Mouse (Mus musculus): ENCODE measurements around the gene Cntnap5a. TPM values are rescaled to one million over a fixed set of nuclear protein-coding genes. Genes with fewer than 3 reads are reported as not detected.

Gene Cntnap5a
- polyA plus RNA-seq (2012; ENCODE audit: low replicate concordance), result not detected in 2 replicates

DNA sequence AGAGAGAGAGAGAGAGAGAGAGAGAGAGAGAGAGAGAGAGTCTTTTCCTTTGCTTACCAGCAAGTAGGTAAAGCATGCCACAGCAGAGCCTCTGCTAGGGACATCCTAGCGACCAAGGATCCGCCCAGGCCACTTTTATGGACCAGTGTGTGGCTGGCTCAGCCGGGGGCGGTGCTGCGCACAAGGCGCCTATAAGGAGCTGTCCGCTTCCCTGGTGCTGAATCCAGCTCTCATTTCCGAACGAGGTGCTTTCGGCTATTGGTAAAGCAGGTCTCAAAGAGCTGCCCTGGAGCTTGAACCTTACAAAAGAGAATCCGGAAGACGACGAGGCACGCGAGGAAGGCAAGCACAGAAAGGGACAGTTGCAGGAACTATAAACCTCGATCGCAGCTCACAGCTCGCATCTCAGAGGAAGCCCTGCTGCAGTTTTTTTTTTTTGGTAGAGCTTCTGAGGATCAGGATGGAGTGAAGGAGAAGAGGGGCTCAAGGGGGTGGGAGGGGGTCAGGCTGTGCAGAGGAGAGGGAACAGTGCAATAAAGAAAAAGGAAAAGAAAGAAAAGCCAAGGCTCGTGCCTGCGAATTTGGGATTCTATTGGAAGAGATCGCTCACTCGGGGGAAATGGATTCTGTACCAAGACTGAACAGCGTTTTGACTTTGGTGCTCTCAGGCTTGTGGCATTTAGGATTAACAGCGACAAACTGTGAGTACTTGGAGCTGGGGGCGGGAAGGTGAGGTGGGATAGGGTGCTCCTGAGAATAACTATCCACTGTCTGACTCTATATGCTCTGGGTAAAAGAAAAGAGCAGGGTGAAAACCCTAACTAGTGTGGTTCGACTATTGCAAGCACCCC, at the start of gene Cntnap5a:
Gene Cntnap5a (plus strand): TSS at position 239 of the 851 bp plus-strand sequence.

